Mouse (Mus musculus): ENCODE data around the gene Prss57. TPM values are rescaled to one million over a fixed set of nuclear protein-coding genes. Genes with fewer than 3 reads are reported as not detected.

Gene Prss57
- total RNA-seq (2022): under 1 TPM; 0.14 to 0.63 (median 0.39) TPM

- no peak for DNase-seq (ENCODE audit: low spot score in 2 of 2)
These were observed at the start of gene Prss57 for GRCm38 (mm10) chr10:79790861-79791260. Gene Prss57, minus strand, starts transcription at chr10:79790961.

DNA sequence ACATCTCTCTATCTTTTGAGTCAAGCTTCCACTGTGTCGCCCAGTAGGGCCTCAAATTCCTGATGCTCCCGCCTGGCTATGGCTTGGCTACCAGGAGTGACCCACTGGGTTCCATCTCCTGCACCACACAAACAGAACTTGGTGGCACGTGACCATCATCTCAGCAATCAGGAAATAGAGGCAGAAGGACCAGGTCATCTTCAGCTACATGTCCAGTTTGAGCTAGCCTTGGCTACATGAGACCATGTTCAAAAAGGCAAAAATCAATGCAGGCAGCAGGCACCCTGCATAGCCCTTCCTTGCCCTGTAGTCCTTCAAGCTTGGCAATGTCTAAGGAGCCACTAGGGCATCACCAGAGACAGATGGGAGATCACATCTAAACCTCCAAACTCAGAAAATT lies 49.3 kb upstream of the Prss57 start:
- no peak for DNase-seq (ENCODE audit: low spot score in 2 of 2)

- DNase-seq (ENCODE audit: low spot score in 2 of 2): no peak
These were observed 47.4 kb upstream of the Prss57 start for GRCm38 (mm10) chr10:79838151-79838550.

- DNase-seq (ENCODE audit: low spot score in 2 of 2): no peak
These were observed 46.2 kb upstream of the Prss57 start for GRCm38 (mm10) chr10:79836918-79837317.

GRCm38 (mm10) chr10:79834769-79835398 lies 44.1 kb upstream of the Prss57 start:
- DNase-seq (ENCODE audit: low spot score in 2 of 2): peak in 1 of 2 experiments; percentile 68

DNA sequence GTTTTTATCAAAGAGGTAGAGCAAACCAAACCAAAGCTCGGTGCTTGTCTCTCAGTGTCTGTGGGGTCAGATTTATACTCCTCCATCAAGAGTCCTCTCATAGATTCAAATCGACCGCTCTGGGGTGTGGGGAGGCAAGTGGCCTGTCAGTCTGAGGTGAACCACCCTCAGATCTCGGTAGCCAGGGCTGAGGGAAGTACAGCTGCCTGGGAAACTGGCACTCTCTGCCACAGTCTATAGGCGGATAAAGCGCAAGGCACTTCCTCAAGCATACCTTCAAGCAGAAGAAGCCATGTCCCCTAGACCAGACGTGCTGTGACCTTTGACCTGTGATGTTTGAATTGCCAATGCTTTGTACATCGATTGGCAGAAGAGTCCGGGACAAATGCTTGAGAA lies 42.0 kb upstream of the Prss57 start:
- no peak for DNase-seq (ENCODE audit: low spot score in 2 of 2)

GRCm38 (mm10) chr10:79832026-79832785 lies 41.4 kb upstream of the Prss57 start:
- DNase-seq (ENCODE audit: low spot score in 2 of 2): no peak

DNA sequence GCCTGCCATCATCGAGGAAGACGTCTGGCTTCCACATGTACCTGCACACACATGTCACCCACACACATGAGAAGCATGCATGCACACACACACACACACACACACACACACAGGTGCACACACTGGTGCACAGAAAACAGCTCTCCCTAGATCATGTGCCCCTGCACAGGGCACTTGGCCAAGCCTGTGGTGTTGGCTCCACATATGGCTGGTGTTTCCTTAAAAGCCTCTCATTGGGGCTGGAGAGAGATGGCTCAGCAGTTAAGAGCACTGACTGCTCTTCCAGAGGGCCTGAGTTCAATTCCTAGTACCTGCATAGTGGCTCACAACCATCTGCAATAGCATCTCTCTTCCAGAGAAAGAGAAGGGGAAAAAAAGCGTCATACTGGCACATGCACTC lies 40.8 kb upstream of the Prss57 start:
- no peak for DNase-seq (ENCODE audit: low spot score in 2 of 2)

DNA sequence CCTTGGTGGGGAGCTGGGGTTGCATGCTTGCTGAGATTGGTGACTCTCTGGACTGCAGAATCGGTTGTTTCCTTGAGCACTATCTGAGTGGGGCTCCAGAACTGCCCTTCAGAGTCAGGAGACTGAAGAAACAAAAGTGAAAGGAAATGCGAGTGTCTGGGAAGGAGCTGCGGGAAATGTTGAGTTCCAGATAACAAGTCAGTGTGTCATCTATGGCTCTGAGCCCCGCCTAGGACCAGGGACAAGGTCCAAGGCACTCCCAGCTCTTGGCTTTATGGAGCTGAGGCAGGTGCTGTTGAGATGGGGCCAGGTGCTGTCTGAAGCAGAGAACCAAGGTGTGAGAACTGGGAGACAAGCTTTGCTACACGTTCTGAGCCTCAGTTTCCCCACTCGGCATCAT lies 33.7 kb upstream of the Prss57 start:
- no peak for DNase-seq (ENCODE audit: low spot score in 2 of 2)

DNA sequence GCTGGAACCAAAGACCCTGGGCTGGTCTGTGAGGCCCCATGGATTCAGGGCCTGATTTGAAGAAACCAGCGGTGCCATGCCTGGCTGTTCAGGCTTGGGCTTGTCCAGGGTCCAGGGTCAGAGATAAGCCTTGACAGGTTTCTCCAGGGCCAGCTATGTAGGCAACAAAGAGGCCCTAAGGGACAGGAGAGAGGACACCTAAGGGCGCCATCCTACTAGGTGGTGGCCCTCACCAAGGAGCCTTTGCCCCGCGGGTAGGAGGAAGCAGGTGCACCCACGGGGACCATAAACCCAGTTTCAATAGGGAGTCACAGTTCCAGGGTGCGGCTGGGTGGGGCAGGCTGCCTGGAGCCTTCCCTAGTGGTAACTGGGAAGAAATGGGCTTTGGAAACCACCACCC lies 32.2 kb upstream of the Prss57 start:
- DNase-seq (ENCODE audit: low spot score in 2 of 2): no peak

GRCm38 (mm10) chr10:79822372-79822771 lies 31.6 kb upstream of the Prss57 start:
- no peak for DNase-seq (ENCODE audit: low spot score in 2 of 2)

GRCm38 (mm10) chr10:79821731-79822130 lies 31.0 kb upstream of the Prss57 start:
- no peak for DNase-seq (ENCODE audit: low spot score in 2 of 2)

DNA sequence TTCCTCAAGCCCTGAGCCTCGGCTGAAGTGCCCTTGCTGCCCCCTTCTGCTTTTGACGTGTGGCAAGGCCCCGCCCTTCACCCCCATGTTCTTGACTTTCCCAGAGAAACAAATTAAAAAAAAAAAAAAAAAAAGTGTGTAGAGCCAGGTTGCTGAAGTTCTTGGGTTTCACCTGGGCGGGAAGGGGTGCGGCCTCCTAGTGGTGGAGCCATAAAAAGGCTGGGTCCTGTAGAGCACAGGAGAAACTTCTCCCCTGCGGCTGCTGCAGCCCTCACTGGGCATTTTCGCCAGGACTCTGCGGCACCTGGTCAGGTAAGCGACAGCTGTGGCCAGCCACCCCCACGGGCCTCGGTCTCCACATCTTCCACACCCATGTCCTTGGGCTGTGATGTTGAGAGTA lies 30.0 kb upstream of the Prss57 start, which contains the start of gene Misp:
TSS of gene Misp (plus strand) at position 208 of the 400 bp plus-strand sequence.
- DNase-seq (ENCODE audit: low spot score in 2 of 2): no peak

GRCm38 (mm10) chr10:79820277-79820676 lies 29.5 kb upstream of the Prss57 start:
- no peak for DNase-seq (ENCODE audit: low spot score in 2 of 2)

DNA sequence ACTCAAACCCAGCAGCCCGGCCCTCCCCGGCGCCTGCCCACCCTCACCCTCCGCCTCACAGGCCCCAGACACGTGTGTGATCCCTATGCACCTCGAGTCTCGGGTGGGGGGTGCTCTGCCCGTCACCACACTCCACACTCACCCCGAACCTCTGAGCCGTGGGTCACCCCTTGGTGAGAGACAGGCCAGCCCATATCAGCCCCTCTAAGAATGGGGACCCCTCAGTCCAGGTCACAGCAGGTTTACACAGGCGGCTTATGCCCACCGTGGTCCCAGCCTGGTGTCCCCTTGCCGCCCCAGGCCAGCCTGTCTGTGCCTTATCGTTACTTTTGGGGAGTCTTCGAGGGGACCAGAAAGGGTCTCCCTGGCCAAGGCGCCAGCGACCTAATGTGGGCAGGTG lies 28.8 kb upstream of the Prss57 start:
- DNase-seq (ENCODE audit: low spot score in 2 of 2): no peak

- no peak for DNase-seq (ENCODE audit: low spot score in 2 of 2)
These were observed 27.5 kb upstream of the Prss57 start for GRCm38 (mm10) chr10:79818225-79818624.

GRCm38 (mm10) chr10:79817111-79817510 lies 26.4 kb upstream of the Prss57 start:
- DNase-seq (ENCODE audit: low spot score in 2 of 2): no peak

- DNase-seq (ENCODE audit: low spot score in 2 of 2): no peak
These were observed 25.1 kb upstream of the Prss57 start for GRCm38 (mm10) chr10:79815671-79816494.

DNA sequence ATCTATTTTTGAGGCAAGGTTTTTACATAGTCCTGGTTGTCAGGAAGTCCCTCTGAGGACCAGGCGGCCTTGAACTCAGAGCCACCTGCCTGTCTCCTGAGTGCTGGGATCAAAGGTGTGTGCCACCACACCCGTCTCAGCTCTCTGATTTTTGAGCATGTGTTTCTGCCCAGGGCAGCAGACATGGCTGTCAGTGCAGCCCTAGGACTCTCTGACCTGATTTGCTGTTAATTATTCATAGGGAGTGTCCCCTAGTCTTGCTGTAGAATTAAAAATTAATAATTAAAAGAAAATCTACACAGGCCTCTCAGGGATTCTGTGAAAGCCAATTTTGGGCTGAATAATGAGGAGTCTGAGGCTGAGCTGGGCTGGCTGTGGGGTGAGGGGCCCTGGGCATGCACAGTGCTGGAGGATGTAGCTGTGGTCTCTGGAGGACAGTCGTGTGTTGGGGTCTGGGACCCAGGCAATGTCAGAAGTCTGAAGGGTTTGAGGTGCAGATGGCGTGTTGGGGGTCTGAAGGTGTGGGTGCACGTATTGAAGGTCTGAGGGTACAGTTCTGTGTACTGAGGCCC lies 23.6 kb upstream of the Prss57 start:
- DNase-seq (ENCODE audit: low spot score in 2 of 2): no peak

DNA sequence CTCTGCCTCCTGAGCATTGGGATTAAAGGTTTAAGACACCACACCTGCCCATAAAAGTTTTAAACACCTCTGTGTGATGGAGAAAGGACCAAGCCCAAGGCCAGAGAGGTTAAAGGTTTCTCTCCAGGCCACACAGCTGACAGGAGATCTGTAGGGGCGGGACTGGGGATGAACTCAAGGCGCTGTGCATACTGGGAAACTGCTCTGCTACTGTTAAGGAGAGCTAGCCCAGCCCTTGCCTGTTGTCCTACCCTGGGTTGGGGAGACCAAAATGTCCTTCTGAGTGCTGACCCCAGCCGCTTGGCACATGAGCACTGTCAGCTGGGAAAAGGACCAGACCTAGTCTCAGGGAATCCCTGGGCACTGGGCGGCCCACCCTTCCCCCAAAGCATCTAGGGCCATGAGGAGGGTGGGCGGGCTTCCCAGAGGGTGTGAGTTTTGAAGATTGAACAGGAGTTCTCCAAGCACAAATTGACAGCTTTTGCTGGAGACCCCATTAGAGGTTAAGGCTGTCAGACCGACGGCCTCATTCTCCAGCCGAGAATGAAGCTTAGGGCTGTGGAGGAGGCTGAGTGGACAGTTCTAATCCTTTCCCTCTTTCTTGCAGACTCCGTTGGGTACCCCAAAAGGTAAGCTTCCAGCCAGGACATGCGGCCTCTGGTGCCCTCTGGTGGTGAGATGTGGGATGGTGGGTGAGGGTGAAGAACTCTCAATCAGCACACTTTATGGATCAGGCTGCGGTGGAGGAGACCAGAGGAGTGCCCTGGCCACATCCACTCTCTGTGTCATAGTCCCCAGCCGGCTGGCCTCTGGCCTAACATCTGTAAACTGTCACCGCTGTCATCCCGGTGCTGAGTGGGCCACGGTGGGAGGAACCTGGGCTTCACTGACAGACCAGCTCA lies 21.2 kb upstream of the Prss57 start:
- peak; percentile 59 to 92 for DNase-seq (ENCODE audit: low spot score in 2 of 2)

- DNase-seq (ENCODE audit: low spot score in 2 of 2): no peak
These were observed 18.0 kb upstream of the Prss57 start for GRCm38 (mm10) chr10:79808728-79809127.
